Mouse (Mus musculus): Measurements from ENCODE around the gene Mex3a.

- TF ChIP-seq CTCF (IDR thresholded peaks at IDR 0.05; ENCODE audit: extremely low read depth, insufficient read depth, low read length) (peak; percentile 8; the same call in 1 of the 2 replicates), POLR2A (IDR thresholded peaks at IDR 0.05; ENCODE audit: extremely low read depth, insufficient read depth, low read length) (no peak)
Measured at GRCm38 (mm10) chr3:88509692-88510420, 22.3 kb upstream of the Mex3a start, which contains the start of gene Lmna.
